Mouse (Mus musculus) liver, embryonic 14.5 days (tissue): ENCODE measurements around the gene Ngb.
A peak's percentile ranks its signal among the peaks of the same experiment; 100 is the strongest.

ENCODE experiments used
- CTCF ChIP-seq: IDR thresholded peaks from 2 replicates; pipeline ENCODE4 v1.5.1; 2016; ENCODE audit warnings: antibody characterized with exemption, low read depth, control low read depth
- EP300 ChIP-seq: IDR thresholded peaks from 2 replicates; pipeline ENCODE4 v1.6.1; 2016; ENCODE audit warnings: antibody characterized with exemption, low read depth

- TF ChIP-seq EP300 (no peak), CTCF (peak; percentile 93)
Measured at GRCm38 (mm10) chr12:87052661-87053321, 49.5 kb downstream of the Ngb start.
